Mouse (Mus musculus): Measurements from ENCODE around the gene Mydgf. TPM values are rescaled to one million over a fixed set of nuclear protein-coding genes. Genes with fewer than 3 reads are reported as not detected.

Mydgf gene
- polyA plus RNA-seq (2017; shearing (Covaris generic)): 48.9 TPM

DNA sequence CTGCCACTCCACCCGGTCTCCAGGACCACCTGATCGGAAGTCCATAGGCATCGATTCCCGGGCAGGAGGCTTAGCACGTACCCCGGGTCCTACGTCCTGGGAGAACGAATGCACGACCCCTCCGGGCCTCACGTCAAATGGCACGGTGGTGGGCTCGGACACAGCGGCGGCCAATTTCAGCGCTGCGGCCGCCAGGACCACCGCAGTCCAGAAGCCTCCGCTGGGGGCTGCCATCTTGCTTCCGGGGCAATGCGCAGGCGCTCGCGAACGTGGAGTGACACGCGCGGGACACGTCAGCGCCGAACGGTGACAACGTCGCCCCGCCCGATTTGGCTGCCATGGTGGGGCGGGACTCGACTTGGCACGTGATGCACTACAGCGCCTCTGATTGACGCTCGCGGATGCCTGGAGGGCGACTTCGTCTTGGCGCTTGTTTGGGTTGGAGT is at the start of gene Mydgf:
Mydgf (minus strand) TSS at position 263 of the 446 bp plus-strand sequence.

DNA sequence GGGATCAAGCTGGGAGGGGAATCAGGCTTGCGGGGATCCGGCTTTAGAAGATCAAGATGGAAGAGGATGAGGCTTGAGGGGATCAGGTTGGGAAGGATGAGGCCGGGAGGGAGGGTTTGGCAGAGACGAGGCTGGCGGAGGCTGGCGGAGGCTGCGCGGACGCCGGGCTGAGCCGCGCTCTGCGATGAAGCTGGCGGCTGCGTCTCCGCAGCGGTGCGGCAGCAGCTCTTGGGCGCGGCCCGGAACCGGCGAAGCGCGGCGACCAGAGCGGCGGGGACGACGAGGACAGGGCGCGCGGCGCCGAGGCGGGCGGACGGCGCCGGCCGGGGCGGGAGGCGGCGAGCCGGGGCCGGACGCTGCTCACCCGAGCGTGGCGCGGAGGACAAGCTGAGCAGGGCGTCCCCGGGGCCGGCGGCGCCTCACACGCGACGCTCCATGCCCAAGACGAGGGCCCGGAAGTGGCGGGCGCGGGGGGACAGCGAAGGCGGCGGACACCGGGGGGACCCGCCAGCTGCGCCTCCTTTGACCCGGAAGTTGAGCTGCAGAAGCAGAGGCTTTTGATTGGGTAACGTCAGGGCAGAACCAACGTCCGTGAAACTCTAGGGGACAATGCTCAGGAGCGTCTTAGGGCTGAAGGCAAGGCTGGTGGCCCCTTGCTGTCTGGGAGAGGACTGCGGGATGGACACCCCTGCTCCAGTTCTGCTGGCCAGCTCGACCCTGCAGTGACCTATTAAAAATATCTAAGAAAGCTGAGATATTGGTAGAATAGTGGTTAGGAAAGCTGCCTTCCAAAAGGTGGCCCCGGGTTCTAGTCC is 34.9 kb upstream of the Mydgf start, which contains the start of gene Dpp9:
Dpp9 (minus strand) TSS at position 529 of the 815 bp plus-strand sequence.

DNA sequence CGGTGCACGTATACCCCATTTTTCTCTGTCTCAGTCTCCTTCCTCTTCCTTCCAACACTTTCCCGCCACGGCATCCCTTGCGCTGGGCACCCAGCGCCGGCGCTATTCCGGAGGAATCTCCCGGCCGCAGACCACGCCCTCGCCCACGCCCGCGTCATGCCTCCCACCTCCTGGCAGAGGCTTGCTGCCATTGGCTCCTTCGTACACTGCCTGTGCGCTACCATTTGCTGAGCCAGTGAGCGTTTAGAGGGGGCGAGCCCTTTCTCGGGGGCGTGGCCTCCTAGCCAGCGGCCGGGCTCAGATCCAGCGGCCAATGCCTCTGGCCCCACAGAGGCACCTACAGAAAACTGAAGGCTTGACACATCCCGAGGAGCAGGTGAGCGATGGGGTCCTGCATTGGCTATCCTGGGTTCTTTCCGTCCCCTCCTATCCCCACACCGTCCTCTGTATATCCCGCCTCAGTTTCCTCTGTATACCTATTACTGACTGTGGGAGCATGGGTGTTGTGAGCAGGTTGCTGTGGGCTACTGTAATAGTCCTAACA is 21.4 kb downstream of the Mydgf start, which contains the start of gene Tnfaip8l1:
Tnfaip8l1 (plus strand) TSS at position 247 of the 544 bp plus-strand sequence.

DNA sequence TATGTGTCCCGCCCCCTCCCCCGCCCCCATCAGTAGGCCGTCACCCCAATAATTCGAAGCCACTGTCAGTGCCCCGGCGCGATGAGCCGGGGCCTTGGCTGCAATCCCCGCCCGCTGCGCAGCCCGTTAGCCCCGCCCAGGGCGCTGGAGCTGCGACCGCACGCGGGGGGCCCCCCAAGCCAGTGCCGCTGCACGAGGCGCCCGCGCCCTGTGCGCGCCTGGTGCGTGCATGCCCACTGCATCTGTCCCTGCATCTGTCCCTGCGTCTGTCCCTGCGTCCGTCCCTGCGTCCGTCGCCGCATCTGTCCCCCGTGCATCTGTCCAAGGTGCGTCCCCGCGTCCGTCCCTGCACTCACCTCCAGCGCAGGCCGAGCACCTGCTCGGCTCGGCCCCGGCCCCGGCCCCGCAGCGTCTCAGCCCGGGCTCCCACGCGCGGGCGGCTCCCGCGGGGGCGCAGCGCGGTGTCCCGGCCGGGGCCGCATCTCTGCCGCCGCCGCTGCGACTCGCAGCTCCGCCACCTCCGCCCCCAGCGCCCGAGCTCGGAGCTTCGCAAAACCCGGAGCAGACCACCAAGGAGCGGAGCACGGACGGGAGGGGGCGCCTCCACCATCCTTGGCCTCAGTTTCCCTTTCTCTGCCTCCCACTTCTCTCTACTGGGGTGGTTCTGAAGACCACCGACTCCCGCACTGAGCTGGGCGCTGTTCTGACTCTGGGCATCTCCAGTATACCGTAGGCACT is 43.7 kb downstream of the Mydgf start, which contains the start of gene Sema6b:
Sema6b (minus strand) TSS at position 486 of the 738 bp plus-strand sequence.

Other genes with a start within 250 kb of the Mydgf start
- 6.9 TPM for gene Zfp119b, start 234.4 kb downstream of the Mydgf start, polyA plus RNA-seq (2017; shearing (Covaris generic))
- 0.33 TPM for gene Ebi3, start 231.3 kb downstream of the Mydgf start, polyA plus RNA-seq (2017; shearing (Covaris generic))
- gene Yju2, start 224.8 kb downstream of the Mydgf start, polyA plus RNA-seq (2017; shearing (Covaris generic)): 32.0 TPM
- gene Shd, start 213.5 kb downstream of the Mydgf start, polyA plus RNA-seq (2017; shearing (Covaris generic)): 1.0 TPM
- not detected for gene Fsd1, start 197.4 kb downstream of the Mydgf start, polyA plus RNA-seq (2017; shearing (Covaris generic))
- 2.3 TPM for gene Stap2, start 178.3 kb downstream of the Mydgf start, polyA plus RNA-seq (2017; shearing (Covaris generic))
- gene Mpnd, start 178.2 kb downstream of the Mydgf start, polyA plus RNA-seq (2017; shearing (Covaris generic)): 158 TPM
- gene Sh3gl1, start 147.3 kb downstream of the Mydgf start, polyA plus RNA-seq (2017; shearing (Covaris generic)): 137 TPM
- gene Chaf1a, start 143.5 kb downstream of the Mydgf start, polyA plus RNA-seq (2017; shearing (Covaris generic)): 1.3 TPM
- gene Ubxn6, start 108.9 kb downstream of the Mydgf start, polyA plus RNA-seq (2017; shearing (Covaris generic)): 64.9 TPM
- gene Hdgfl2, start 104.3 kb downstream of the Mydgf start, polyA plus RNA-seq (2017; shearing (Covaris generic)): 113 TPM
- gene Plin4, start 74.1 kb downstream of the Mydgf start, polyA plus RNA-seq (2017; shearing (Covaris generic)): not detected
- not detected for gene Plin5, start 66.3 kb downstream of the Mydgf start, polyA plus RNA-seq (2017; shearing (Covaris generic))
- gene Lrg1, start 61.9 kb downstream of the Mydgf start, polyA plus RNA-seq (2017; shearing (Covaris generic)): not detected
- gene Sema6b, start 43.6 kb downstream of the Mydgf start, polyA plus RNA-seq (2017; shearing (Covaris generic)): not detected
- 22.7 TPM for gene Tnfaip8l1, start 21.4 kb downstream of the Mydgf start, polyA plus RNA-seq (2017; shearing (Covaris generic))
- gene Dpp9, start 35.0 kb upstream of the Mydgf start, polyA plus RNA-seq (2017; shearing (Covaris generic)): 44.4 TPM
- 10.0 TPM for gene Fem1a, start 72.9 kb upstream of the Mydgf start, polyA plus RNA-seq (2017; shearing (Covaris generic))
- gene Ticam1, start 92.9 kb upstream of the Mydgf start, polyA plus RNA-seq (2017; shearing (Covaris generic)): 2.6 TPM
- 20.5 TPM for gene Plin3, start 109.0 kb upstream of the Mydgf start, polyA plus RNA-seq (2017; shearing (Covaris generic))
- not detected for gene Arrdc5, start 116.4 kb upstream of the Mydgf start, polyA plus RNA-seq (2017; shearing (Covaris generic))
- gene Uhrf1, start 119.4 kb upstream of the Mydgf start, polyA plus RNA-seq (2017; shearing (Covaris generic)): 7.4 TPM
- gene Kdm4b, start 142.1 kb upstream of the Mydgf start, polyA plus RNA-seq (2017; shearing (Covaris generic)): 55.6 TPM